Mouse (Mus musculus) thymus, postnatal 25 days (tissue): Measurements from ENCODE around the gene Prph.

Source experiments
- DNase-seq: peaks from one replicate; pipeline ENCODE4 v3.0.0; 2022

The Prph gene

DNA sequence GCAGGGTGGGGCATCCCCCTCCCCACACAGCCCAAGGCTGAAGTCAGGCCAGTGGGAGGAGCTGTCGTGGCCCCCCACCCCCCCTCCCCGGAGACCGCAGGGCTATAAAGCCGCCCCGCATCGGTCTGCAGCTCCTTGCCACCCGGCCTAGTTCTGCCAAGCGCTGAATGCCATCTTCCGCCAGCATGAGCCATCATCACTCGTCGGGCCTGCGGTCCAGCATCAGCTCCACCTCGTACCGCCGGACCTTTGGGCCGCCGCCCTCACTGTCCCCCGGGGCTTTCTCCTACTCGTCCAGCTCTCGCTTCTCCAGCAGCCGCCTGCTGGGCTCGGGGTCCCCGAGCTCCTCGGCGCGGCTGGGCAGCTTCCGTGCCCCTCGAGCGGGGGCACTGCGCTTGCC lies at the start of gene Prph:
Prph (plus strand) TSS at position 135 of the 400 bp plus-strand sequence.
- DNase-seq, result no peak

DNA sequence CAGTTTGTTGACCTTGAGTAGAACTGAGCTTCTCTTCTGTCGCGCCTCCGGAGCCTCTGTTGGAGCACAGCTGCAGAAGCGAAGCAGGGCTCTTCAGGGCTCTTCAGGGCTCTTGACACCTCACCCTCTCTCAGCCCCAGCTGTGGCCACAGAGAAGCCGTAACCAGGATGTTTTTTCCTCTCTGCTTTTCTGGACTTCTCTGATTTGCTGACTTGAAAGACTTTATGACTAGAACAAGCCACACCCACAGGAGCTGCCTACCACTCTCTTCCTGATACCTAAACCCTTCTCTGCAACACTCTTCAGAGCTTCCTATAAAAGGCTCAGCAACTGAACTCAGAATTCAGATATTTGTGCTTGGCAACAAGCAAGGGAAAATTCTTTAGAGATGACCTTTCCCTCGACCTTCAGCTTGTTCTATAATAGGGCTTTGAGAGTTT lies 46.2 kb upstream of the Prph start:
- DNase-seq, result peak; percentile 65

DNA sequence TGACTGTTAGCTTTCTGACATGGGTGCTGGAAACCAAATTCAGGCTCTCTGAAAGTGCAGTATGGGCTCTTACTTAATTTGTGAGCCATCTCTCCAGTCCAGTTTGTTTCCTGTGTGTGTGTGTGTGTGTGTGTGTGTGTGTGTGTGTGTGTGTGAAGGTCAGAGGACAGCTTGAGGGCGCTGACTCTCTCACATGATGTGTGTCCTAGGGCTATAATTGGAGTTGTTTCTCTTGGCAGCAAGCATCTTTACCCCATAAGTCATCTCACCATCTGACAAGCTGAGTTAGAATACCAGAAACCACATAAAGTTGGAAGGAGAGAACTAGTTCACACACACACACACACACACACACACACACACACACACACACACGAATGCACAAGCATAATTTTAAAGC lies 44.1 kb upstream of the Prph start:
- DNase-seq, result no peak

DNA sequence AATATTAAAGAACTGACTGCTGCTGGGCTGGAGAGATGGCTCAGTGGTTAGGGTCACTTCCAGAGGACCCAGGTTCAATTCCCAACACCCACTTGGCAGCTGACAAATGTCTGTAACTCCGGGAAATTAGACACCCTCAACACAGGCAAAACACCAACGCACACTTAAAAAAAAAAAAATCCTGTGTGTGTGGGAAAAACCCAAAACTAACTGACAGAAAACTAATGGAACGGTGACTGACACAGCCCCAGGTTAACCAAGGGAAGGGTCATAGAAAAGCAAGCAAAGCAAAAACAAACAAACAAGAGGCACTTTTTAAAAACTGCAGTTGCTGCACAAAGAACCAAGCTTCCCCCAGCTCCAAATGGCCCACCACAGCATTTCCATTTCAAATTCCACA lies 43.0 kb upstream of the Prph start:
- DNase-seq, result no peak

DNA sequence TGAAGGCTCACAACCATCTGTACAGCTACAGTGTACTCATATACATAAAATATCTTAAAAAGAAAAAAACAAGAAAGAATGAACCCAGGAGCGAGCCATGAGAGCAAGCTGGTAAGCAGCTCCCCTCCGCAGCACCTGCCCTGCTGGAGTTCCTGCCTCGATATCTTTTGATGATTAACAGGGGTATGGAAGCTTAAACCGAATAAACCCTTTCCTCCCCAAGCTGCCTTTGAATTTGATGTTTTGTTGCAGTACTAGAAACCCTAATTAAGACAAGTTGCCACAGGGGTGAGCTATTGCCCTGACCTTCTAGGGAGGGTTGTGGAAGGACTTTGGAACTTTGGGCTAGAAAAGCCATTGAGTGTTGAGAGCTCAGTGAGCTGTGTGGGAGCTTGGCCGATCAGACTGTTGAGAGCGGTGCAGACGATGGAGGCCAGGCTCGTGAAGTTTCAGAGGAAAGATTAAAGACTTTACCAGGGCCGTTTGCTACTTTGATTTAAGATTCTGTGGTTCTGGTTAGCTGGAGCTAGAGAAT lies 40.4 kb upstream of the Prph start:
- no peak for DNase-seq

DNA sequence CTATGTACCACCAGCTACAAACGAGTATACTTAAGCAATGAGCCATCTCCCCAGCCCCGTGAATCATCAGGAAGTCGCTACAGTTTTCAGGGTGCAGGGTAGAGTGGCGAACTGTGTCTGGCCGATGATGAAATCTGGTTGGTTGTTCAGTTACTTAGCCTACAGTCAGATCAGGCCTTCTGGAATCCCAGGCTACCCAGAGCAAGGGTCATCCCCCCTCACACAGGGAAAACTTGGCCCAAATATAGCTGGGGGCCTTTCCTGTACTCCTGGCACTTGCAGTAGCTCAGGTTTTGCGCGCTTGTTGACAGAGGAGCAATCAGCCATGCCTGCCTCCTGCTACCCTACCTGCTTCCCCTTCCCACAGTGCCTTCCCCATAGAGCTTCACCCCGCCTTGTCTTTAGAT lies 37.6 kb upstream of the Prph start:
- DNase-seq, result no peak

DNA sequence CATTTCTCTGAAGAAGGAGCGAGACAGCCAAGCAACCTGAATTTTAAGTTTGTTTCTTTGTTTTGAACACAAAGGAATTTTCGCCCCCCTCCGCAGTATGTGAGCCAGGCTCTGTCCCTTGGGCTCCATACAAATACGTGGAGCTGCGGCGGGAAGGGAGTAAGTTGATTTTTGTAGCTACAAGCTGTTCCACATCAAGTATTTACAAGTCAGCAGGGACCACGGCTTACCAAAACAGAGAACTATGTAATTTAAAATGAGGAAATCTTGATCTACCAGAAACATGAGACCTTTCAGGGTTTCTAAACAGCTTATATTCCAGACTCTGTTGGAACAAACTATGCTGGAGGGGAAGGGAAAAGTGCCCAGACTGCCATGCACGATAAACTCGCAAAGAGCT lies 37.0 kb upstream of the Prph start:
- DNase-seq, result no peak

DNA sequence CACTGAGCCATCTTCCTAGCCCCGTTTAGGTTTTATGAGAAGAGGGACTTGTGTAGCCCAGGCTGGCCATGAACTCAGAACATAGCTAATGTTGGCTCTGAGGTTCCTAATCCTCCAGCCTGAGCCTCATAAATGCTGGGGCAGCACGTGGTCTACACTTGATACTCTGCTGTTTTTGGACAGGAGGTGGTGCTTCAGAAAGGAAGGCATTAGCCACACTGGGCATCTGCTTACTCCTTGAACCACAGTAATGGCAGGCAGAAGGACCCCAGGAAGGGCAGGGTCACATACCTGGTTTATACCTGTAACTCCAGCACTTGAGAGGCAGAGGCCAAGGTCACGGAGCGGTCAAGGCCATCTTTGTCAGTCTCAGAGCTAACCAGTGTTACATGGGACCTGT lies 36.3 kb upstream of the Prph start:
- DNase-seq, result no peak

DNA sequence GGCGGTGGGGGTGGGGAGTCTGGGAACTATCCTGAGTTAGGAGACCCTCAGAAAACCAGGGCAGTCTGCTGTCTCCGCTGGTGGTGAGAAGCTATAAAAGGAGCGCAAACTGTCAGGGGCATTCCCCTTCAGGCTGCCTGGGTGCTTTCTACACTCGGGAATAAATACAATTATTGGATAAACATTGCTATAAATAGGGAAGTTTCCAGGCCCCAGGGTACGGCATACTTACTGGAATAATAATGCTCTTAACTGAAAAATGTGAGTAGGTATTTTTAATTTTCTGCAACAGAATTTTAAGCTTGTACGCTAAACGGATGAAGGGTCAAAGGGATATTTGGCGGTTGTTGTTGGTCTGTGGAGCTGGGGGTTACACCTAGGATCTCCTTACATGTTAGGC lies 35.5 kb upstream of the Prph start:
- DNase-seq, result no peak

DNA sequence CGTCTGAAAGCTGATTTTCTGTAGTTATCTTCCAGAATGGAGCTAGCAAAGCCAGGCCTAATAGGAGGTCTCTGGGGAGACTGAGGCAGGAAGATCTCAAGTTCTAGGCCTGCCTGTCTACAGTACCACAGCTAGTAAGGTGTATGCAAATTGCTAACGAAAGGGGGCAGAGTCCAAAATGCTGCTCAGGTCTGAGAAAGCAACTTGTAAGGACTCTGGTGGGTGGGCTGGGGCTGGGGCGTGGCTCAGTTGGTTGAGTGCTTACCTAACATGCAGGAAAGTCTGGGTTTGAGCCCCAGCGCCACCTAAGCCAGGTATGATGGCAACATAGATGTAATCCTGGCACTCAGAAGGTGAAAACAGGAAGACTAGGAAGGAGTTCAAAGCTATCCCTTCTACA lies 34.8 kb upstream of the Prph start:
- DNase-seq, result no peak

DNA sequence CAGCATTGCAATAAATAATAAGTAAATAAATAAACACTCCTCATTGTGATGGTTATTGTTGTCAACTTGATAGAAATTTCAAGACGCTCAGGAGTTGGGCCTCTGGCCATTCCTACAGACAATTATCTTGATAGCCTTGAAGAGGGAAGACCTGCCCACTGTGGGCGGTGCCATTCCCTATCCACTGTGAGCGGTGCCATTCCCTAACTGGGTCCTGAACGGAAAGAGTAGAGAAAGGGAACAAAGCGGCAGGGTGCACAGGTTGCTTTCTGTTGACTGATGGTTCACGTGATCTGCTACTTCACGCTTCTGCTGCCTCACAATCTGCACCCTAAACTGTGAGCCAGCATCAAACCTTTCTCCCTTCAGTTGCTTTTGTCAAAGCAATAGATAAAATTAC lies 33.7 kb upstream of the Prph start:
- no peak for DNase-seq

DNA sequence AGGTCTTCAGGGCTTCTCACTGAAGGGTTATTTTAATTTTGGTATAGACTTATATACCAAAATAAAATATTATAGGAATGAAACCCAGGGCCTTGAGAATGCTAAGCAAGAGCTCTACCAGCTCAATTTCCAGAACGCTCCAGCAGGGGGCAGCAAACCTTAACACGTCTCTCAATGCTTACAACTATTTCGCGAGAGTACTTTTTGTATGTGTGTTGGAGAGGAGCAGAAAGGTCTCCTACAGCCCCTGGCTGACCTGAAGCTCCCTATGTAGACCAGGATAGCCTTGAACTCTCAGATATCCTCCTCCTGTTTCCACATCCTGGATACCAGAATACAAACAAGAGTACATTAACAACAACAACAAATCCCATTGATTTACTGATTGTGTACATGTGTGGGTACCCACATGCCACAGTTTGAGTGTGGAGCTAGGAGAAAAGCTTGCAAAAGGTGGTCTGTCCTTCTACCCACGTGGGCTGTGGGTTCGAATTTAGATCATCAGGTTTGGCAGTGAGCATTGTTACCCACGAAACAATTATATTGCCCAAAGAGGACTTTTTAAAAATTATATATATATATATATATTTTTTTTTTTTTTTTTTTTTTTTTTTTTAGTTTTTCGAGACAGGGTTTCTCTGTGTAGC lies 30.2 kb upstream of the Prph start:
- DNase-seq, result peak; percentile 73

DNA sequence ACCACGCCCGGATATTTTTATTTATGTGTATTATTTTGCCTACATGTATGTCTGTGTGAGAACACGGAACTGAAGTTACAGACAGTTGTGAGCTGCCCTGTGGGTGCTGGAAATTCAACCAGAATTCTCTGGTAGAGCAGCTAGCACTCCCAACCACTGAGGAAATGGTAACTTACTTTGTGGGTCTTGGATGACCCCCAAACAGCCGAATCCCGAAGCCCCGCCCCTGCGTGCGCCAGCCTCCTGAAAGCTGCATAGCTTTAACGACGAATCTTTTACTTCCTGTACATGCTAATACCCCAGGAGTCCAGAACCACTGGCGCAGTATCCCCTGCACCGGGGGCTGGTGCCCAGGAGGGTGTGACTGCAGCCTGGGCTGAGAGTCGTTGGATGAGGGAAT lies 29.6 kb upstream of the Prph start:
- no peak for DNase-seq

DNA sequence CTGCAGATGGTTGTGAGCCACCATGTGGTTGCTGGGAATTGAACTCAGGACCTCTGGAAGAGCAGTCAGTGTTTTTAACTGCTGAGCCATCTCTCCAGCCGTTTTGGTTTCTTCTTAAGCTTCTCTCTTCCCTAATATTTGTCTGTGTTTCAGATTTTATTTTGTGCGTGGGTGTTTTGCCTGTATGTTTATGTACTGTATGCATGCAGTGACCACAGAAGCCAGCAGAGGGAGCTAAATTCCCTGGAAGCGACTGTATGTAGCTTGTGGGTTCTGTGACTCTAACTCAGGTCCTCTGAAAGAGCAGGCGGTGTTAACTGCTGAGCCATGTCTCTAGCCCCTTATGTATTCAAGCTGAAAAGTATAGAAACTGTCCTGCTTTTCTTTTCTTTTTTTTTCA lies 28.7 kb upstream of the Prph start:
- peak; percentile 46 for DNase-seq

DNA sequence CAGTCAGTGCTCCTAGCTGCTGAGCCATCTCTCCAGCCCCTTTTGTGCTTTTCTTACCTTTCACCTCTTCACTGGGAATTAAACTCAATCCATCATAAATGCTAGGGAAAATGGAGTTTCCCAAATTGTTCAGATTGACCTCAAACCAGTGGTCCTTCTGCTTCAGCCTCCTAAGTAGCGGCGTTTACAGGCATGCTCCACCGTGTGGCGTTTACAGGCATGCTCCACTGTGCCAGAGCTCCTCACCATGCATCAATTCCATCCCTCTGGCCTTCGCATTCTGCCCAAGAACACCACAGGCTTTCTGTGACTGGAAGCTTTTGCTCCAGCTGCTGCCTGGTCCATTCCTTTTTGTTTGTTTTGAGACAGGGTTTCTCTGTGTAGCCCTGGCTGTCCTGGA lies 27.9 kb upstream of the Prph start:
- DNase-seq, result no peak

DNA sequence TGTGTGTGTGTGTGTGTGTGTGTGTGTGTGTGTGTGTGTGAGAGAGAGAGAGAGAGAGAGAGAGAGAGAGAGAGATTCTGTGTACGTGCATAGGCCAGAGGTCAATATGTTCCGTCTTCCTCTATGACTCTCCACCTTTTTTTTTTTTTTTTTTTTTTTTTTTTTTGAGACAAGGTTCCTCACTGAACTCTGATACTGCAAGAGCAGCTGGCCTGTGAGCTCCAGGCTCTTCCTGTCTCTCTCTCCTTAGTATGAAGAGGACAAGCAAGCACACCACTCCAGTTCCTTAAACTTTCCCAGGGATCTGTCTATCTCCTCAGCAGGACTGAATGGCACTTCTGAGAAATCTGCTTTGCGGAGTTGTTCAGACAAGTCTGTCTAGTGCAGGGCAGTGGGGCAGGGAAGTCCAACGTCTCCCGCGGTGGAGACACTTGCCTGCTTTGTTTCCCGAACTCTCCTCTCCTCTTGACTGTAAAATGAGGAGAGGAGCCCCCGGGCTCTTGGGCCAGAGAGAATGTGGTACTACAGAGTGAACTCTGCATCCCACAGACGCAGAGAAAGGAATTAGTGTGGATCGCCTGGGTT lies 26.0 kb upstream of the Prph start:
- DNase-seq, result peak; percentile 11

DNA sequence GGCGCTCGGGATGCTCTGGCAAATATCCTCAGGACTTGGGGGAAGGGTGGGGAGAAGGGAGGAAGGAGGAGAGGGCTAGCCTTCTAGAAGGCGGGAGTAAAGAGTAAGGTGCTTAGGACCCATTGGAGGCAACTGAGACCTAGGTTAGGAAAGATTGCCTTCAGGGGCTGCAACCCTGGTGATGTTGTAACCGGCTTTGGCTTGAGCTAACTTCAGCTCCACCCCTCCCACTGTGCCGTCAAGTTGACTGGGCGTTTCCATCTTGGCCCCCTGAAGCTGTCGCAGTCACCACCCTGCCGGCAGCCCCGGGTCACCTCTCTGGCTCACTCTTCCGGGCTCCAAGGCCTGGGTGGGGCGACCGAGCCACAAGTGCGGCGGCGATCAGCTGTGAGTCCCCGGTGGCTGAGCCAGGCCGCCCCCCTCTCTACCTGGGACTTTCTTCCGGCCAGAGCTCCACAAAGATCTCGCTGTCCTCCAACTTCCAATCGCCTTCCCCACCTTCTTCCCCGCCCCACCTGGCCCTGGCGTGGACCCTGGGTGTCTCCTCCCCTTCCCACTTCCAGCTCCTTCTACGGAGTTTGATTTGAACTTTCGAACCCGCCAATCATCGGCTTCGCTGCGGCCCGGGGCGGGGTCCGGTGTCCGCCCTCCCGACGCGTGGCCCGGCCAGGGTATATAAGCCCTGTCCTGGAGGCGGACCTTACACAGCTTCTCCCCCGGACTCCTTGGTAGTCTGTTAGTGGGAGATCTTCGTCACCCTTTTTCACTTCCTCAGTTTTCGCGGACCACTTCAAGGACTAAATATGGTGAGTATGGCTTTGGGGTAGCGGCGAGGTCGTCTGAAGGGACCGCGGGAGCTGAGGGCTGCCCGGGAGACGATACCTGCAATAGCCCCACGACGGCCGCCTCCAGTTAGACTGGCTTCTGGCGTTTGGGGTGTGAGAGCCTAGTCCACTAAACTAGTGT lies 25.1 kb upstream of the Prph start, which contains the start of gene Tuba1c:
Tuba1c (plus strand) TSS at position 273 of the 966 bp plus-strand sequence.
- peak; percentile 88 for DNase-seq

DNA sequence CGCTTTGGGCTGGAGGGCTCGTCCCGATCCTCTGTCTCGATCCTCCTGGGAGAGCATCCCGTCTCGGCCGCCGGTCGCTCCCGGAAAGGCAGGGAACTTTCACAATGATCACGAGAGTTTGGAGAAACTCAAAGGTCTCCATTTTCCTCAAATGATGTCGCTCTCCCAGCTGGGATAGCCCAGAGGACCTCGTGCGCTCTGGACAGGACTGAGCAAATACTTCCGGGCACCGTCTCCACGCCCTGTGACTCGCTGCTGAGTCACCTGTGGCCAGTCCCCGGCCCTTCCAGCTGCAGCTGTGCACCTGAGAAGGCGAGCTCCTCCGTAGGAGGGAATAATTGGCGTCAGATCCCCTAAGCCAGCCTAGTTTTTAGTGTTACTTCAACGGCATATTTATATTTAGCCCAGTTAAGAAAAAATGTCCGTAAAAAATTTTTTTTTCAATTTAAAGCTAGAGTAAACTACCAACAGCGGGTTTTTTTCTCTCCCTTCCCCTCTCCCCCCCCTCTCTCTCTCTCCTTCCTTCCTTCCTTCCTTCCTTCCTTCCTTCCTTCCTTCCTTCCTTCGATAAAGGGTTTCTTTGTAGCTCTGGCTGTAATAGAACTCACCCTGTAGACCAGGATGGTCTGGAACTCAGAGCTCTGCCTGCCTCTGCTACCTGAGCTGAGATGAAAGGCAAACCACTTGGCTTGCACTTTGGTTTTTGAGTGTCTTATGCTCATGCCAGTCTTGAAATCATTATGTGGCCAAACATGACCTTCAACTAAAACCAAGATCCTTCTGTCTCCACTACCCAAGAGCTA lies 24.2 kb upstream of the Prph start:
- peak; percentile 33 for DNase-seq

DNA sequence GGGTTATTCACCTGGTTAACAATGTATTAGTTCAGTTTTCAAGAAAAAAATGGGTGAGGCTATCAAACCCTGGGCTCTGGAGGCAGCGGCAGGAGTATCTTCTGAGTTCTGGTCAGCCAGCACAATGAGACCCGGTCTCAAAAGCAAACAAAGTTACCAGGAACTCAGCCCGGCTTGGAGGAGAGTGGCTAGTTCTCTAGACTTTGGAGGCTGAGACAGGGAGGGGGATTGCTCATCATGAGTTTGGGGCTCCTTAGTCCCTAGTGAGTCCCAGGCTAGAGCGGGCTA lies 23.6 kb upstream of the Prph start:
- no peak for DNase-seq

DNA sequence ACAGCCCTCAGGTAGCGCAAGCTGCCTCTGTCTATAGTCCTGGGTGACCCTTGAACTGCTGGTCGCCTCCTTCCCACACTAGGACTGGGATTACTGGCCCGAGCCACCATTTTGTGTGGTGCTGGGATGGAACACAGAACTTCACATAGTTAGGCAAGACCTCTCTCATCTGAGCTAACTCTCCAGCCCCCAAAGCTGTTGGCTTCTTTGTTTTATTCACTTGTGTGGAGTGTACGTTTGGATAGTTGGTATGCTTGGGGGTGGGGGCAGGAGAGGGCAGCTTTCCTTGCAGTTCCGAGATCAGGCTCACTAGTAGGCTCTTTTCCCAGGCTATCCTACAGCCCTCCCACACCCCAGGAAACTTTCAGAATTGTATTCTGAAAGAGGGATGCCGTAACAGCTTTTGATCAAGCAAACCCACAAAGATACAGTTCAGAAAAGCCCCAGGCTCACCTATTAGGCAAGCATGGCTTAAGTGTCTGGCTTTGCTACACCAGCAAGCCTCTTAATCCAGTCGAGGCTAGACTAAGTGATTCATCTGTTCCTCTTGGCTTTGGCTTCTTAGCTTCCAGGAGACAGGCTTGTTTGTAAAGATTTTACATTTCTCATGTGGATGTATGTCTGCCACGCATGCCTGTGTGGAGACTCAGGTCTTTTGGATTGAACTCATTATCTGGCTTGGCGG lies 22.8 kb upstream of the Prph start:
- no peak for DNase-seq

DNA sequence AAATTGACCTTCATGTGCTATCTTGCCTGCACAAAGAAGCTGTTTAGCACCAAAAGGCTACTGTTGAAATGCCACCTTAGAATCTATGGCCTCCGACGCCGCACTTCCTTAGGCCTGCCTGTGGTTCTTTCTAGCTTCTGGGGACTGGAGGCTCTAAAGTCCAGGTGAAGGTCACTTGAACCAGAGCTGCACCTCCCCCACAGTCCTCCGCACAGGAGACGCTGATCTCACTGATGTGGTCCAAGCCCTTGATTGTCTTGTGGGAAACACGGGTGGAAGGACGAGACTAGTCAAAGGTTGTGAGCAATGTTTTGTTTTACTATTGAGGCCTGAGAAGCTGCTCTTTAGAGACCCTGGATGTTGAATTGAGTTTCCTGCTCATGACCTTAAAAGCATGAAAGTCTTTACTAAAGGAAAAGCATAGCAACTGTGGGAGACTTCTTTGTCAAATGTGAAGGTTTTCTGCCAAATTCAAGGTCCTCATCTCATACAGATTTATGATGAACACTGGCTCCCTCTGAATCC lies 22.2 kb upstream of the Prph start:
- no peak for DNase-seq
